Mouse (Mus musculus) embryonic fibroblast, embryonic 13.5 days (primary cell): ENCODE measurements around the gene Helb.

ENCODE experiments used
- CTCF ChIP-seq: IDR thresholded peaks from 2 replicates; pipeline ENCODE4 v1.5.1; 2011; ENCODE audit warnings: mild to moderate bottlenecking, control low read depth, low read length, moderate library complexity, borderline replicate concordance; ENCODE audit not compliant: insufficient read depth
- POLR2A ChIP-seq: IDR thresholded peaks from 2 replicates; pipeline ENCODE4 v1.6.1; 2011; ENCODE audit warnings: low read depth, mild to moderate bottlenecking, control low read depth, low read length, moderate library complexity

GRCm38 (mm10) chr10:120113980-120114379 lies 1.2 kb upstream of the Helb start:
- TF ChIP-seq CTCF (no peak), POLR2A (no peak)
